Mouse (Mus musculus) stomach, postnatal 0 days (tissue): ENCODE results near the gene Prkd2.

ENCODE experiments used
- CTCF ChIP-seq: IDR thresholded peaks from 2 replicates; pipeline ENCODE4 v1.5.1; 2016; ENCODE audit warnings: antibody characterized with exemption, low read depth, mild to moderate bottlenecking, moderate library complexity
- EP300 ChIP-seq: optimal IDR thresholded peaks from 2 replicates; pipeline ENCODE3; 2016; ENCODE audit warnings: antibody characterized with exemption

GRCm38 (mm10) chr7:16807936-16808335, 34.8 kb upstream of the Prkd2 start:
- TF ChIP-seq EP300 (no peak), CTCF (peak; percentile 46)
